Mouse (Mus musculus): ENCODE measurements at regions not wholly inside any gene's neighbourhood (a gene's known extent, or its start where the extent isn't known, plus 50 kb on each side); places are given as distances from the start of the nearest gene placed in this dataset.
A peak's percentile ranks its signal among the peaks of the same experiment; 100 is the strongest.

DNA sequence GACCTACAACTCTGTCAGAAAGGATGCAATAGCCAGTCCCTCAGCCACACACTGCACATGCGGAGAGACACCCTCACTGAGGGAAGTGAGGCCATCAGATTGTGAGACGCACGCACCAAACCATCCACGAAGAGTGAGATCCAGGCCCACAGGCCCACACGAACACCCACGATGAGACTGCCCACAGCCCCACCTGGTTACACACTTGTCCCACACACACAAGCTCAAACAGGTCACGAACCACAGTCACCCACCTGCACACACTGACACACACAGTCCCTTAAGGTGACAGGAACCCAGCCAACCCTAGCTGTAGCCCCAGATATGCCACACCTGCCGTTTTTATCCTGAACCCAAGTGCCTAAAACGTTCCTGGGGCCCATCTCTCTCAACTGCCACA is 76.8 kb downstream of the Zfp36l2 start:
- ATAC-seq (ENCODE audit: low read depth), result no peak
- no peak overlapping the region for H3K9ac ChIP-seq (ENCODE audit: low read length)
- no peaks in the 10 kb centered on the region for H3K27me3 ChIP-seq (ENCODE audit: control insufficient read depth, insufficient read depth, low read depth, low read length)
- no peak overlapping the region; the same call in 1 of the 2 replicates for H3K27ac ChIP-seq (ENCODE audit: low read length)
- no peak overlapping the region for H3K4me2 ChIP-seq (ENCODE audit: low read depth, low read length)
- H3K4me1 ChIP-seq (replicated peaks; ENCODE audit: control insufficient read depth, insufficient read depth, low read length), result peaks cover 36% of the 10 kb centered on the region
- no peak overlapping the region for H3K4me3 ChIP-seq (ENCODE audit: low read length)
- H3K9me3 ChIP-seq (ENCODE audit: control insufficient read depth, low read length), result no peaks in the 10 kb centered on the region
- no peaks in the 10 kb centered on the region for H3K36me3 ChIP-seq (ENCODE audit: control insufficient read depth, insufficient read depth, low read length)
- 72% methylated on average over 9 of the region's 9 CpGs for WGBS

DNA sequence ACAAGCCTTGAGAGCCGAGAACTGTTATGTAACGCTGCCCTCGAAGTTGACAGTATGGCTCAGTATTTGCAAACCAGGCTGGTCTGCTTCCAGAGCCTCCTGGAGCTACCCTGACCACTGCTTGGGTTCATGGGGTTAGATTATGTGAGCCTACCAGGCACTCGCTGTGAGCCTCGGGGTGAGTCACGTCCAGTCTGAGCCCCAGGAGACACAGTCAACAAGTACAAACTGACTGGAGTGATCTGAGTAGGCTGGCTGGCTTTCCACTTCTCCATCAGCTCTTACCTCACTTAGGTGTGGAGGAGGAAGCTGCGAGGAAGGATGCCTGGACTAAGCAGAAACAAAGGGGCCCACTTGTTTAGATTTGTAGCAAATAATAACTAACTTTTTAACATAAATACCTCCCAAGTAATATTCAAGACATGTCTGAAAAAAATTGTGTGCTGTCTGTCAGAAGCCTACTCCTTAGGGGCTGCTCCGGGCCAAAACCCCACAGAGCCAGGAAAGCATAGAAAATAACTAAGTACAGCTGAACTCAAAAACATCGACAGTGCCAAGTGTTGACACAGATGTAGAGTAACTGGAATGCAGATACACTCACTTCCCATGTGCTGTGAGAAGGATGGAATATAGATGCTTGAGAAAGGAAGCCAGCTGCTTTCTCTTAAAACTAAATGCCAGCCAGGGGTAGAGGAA is 77.6 kb downstream of the Zfp36l2 start:
- ATAC-seq (ENCODE audit: low read depth), result no peak
- H3K27me3 ChIP-seq (ENCODE audit: control insufficient read depth, insufficient read depth, low read depth, low read length), result no peaks in the 10 kb centered on the region
- no peak overlapping the region for H3K4me2 ChIP-seq (ENCODE audit: low read depth, low read length)
- H3K36me3 ChIP-seq (ENCODE audit: control insufficient read depth, insufficient read depth, low read length), result no peaks in the 10 kb centered on the region
- 47% methylated on average over 9 of the region's 9 CpGs for WGBS
- H3K4me3 ChIP-seq (ENCODE audit: low read length), result no peak overlapping the region
- H3K4me1 ChIP-seq (replicated peaks; ENCODE audit: control insufficient read depth, insufficient read depth, low read length), result peaks cover 30% of the 10 kb centered on the region
- peak overlapping the region; percentile 44; the same call in 1 of the 2 replicates for H3K27ac ChIP-seq (ENCODE audit: low read length)
- no peak overlapping the region for H3K9ac ChIP-seq (ENCODE audit: low read length)
- no peaks in the 10 kb centered on the region for H3K9me3 ChIP-seq (ENCODE audit: control insufficient read depth, low read length)

DNA sequence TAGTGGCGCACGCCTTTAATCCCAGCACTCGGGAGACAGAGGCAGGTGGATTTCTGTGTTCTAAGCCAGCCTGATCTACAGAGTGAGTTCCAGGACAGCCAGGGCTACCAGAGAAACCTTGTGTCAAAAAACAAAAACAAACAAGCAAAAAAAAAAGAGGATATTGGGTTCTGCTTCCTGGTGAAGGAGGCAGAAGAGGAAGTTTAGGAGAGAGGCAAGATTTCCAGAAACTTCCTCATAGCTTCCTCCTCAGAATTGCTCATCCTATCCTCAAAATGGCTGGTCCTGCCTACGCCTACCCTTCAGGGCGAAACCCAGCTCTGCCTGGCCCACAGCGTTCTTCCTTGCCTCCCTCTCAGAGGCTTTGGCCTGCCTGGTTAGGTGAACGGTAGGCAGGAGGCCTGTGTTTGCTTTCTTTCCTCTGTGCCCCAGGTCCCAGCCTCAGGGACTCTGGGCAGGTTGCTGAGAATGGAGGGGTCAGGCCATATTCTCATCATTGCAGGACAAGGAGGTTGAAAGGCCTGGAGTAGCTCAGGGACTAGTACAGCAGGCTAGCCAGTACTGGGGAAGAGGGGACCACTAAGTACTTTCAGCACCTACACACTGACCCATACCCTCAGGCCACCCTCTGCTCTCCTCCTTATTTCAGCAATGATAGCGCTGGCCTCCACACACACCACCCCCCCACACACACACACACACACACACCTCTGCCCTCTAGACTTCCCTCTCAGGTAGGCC is 79.6 kb downstream of the Zfp36l2 start:
- ATAC-seq (ENCODE audit: low read depth), result no peak
- 79% methylated on average over 8 of the region's 8 CpGs for WGBS
- H3K4me1 ChIP-seq (replicated peaks; ENCODE audit: control insufficient read depth, insufficient read depth, low read length), result peaks cover 34% of the 10 kb centered on the region
- no peaks in the 10 kb centered on the region for H3K36me3 ChIP-seq (ENCODE audit: control insufficient read depth, insufficient read depth, low read length)
- no peaks in the 10 kb centered on the region for H3K27me3 ChIP-seq (ENCODE audit: control insufficient read depth, insufficient read depth, low read depth, low read length)
- H3K9me3 ChIP-seq (ENCODE audit: control insufficient read depth, low read length), result no peaks in the 10 kb centered on the region
- no peak overlapping the region for H3K4me2 ChIP-seq (ENCODE audit: low read depth, low read length)
- H3K9ac ChIP-seq (ENCODE audit: low read length), result no peak overlapping the region
- H3K27ac ChIP-seq (ENCODE audit: low read length), result no peak overlapping the region
- H3K4me3 ChIP-seq (ENCODE audit: low read length), result no peak overlapping the region

DNA sequence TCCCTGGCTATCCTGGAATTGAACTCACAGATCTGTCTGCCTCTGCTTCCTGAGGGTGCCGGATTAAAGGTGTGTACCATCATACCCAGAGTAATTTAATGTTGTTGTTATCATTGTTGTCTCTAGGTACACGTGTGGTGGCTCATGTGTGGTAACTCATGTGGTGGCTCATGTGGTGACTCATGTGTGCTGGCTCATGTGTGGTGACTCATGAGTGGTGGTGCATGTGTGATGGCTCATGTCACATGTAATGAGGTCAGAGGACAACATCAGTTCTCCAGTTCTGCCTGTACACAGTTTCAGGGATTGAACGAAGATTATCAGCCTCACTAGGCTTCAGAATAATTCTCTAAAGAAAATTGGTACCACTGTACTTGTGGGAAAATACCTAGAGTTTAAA is 80.2 kb downstream of the Zfp36l2 start:
- H3K9ac ChIP-seq (ENCODE audit: low read length), result no peak overlapping the region
- ATAC-seq (ENCODE audit: low read depth), result no peak
- WGBS, result 74% methylated on average over 3 of the region's 3 CpGs

DNA sequence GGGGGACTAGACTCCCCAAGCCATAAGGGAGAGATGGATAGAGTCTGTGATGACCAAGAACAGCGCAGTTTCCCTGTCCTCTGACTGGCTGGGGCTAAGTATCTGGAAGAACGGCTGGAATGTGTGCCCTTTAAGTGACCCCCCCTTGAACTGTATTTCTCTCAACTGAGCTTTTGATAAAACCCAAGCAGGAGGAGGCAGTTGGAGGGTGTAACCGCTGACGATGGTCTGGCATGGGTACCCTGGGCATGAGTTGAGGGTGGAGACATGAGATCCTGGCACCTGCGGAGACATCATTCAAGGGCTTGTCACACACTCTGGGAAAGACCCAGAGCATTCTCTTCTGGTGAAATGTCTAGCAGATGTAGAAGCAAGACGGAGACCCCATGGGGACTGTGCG is 83.5 kb downstream of the Zfp36l2 start:
- H3K4me2 ChIP-seq (ENCODE audit: low read depth, low read length), result no peak overlapping the region
- peak; percentile 50 for ATAC-seq (ENCODE audit: low read depth)
- H3K9me3 ChIP-seq (ENCODE audit: control insufficient read depth, low read length), result no peaks in the 10 kb centered on the region
- no peaks in the 10 kb centered on the region for H3K36me3 ChIP-seq (ENCODE audit: control insufficient read depth, insufficient read depth, low read length)
- H3K27me3 ChIP-seq (ENCODE audit: control insufficient read depth, insufficient read depth, low read depth, low read length), result no peaks in the 10 kb centered on the region
- H3K4me1 ChIP-seq (replicated peaks; ENCODE audit: control insufficient read depth, insufficient read depth, low read length), result peaks cover 34% of the 10 kb centered on the region
- no peak overlapping the region for H3K4me3 ChIP-seq (ENCODE audit: low read length)
- peak overlapping the region; percentile 60; the same call in 1 of the 2 replicates for H3K27ac ChIP-seq (ENCODE audit: low read length)
- peak overlapping the region; percentile 18; the same call in 1 of the 2 replicates for H3K9ac ChIP-seq (ENCODE audit: low read length)
- 43% methylated on average over 7 of the region's 7 CpGs for WGBS

More for the DNA sequence above, 80.2 kb downstream of the Zfp36l2 start:
- Histone ChIP-seq H3K4me3 (ENCODE audit: low read length) (no peak overlapping the region), H3K36me3 (ENCODE audit: control insufficient read depth, insufficient read depth, low read length) (no peaks in the 10 kb centered on the region), H3K27me3 (ENCODE audit: control insufficient read depth, insufficient read depth, low read depth, low read length) (no peaks in the 10 kb centered on the region), H3K9me3 (ENCODE audit: control insufficient read depth, low read length) (no peaks in the 10 kb centered on the region), H3K27ac (ENCODE audit: low read length) (no peak overlapping the region), H3K4me1 (replicated peaks; ENCODE audit: control insufficient read depth, insufficient read depth, low read length) (peaks cover 30% of the 10 kb centered on the region), H3K4me2 (ENCODE audit: low read depth, low read length) (no peak overlapping the region)

DNA sequence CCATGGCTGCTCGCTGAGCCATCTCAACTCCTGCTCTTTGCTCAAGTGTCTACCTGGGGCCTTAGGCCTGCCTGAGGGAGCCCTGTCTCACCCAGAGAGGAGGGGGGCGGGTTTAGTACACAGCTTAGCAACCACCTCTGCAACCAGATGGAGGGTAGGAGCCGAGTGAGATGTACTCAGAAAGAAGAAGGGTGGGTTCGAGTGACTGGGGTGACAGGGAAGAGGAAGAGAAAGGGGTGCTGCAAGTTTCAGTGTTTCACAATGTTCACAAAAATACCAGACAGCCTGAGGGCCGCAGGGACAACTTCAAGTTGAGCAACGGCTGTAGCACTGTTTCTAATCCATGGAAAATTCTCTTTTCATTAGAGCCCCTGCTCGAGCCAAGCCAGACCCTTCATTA is 84.4 kb downstream of the Zfp36l2 start:
- no peaks in the 10 kb centered on the region for H3K9me3 ChIP-seq (ENCODE audit: control insufficient read depth, low read length)
- no peak overlapping the region for H3K9ac ChIP-seq (ENCODE audit: low read length)
- H3K27ac ChIP-seq (ENCODE audit: low read length), result peak overlapping the region; percentile 60
- no peak overlapping the region for H3K4me3 ChIP-seq (ENCODE audit: low read length)
- ATAC-seq (ENCODE audit: low read depth), result 0 out of 2 replicates have a peak, but pooled peaks have one; percentile 13
- no peaks in the 10 kb centered on the region for H3K36me3 ChIP-seq (ENCODE audit: control insufficient read depth, insufficient read depth, low read length)
- H3K27me3 ChIP-seq (ENCODE audit: control insufficient read depth, insufficient read depth, low read depth, low read length), result no peaks in the 10 kb centered on the region
- peaks cover 34% of the 10 kb centered on the region for H3K4me1 ChIP-seq (replicated peaks; ENCODE audit: control insufficient read depth, insufficient read depth, low read length)
- 61% methylated on average over 7 of the region's 7 CpGs for whole genome bisulfite sequencing
- no peak overlapping the region for H3K4me2 ChIP-seq (ENCODE audit: low read depth, low read length)

DNA sequence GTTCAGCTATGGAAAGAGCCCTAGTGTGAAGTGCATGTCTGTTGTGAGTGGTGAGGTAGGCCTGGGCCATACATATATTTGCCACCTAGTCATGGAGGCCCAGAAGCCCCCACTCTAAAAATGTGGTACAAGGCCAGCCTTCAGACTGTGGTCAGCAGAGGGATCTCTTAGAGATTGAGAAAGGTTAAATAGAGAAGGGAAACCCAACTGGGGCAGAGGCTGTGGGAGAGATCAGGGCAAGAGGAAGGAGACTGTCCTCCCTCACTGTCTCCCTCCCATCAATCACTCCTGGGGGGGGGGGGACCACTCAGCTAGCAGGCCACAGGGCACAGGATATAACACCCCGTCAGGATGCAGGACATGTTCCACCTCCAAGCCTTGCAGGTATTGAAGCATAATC is 86.1 kb downstream of the Zfp36l2 start:
- no peaks in the 10 kb centered on the region for H3K27me3 ChIP-seq (ENCODE audit: control insufficient read depth, insufficient read depth, low read depth, low read length)
- no peak for ATAC-seq (ENCODE audit: low read depth)
- peaks cover 39% of the 10 kb centered on the region for H3K4me1 ChIP-seq (replicated peaks; ENCODE audit: control insufficient read depth, insufficient read depth, low read length)
- H3K36me3 ChIP-seq (ENCODE audit: control insufficient read depth, insufficient read depth, low read length), result no peaks in the 10 kb centered on the region
- no peak overlapping the region for H3K9ac ChIP-seq (ENCODE audit: low read length)
- 77% methylated on average over 1 of the region's 1 CpGs for WGBS
- H3K27ac ChIP-seq (ENCODE audit: low read length), result no peak overlapping the region
- no peak overlapping the region for H3K4me3 ChIP-seq (ENCODE audit: low read length)
- no peak overlapping the region for H3K4me2 ChIP-seq (ENCODE audit: low read depth, low read length)
- H3K9me3 ChIP-seq (ENCODE audit: control insufficient read depth, low read length), result no peaks in the 10 kb centered on the region

DNA sequence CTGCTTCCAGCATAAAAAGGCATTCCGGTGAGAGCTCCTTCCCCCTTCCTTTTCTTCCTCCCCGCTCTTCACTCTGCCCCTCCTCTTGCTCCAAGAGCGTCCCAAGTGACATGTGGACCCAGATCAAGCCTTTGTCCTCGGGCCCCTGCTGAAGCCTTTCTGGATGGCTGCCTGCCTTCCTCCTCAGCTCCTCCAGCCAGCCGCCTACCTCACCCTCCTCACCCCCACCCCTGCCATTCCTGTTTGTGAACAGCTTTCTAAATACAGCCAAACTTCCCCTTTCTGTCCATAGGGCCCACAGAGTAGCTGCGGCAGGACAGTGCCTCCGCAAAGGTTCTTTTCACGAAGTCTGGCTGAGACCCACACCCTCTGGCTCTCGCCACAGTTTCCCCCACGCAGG is 87.2 kb downstream of the Zfp36l2 start:
- 30% methylated on average over 10 of the region's 10 CpGs for WGBS
- H3K4me3 ChIP-seq (ENCODE audit: low read length), result no peak overlapping the region
- peak; percentile 29 for ATAC-seq (ENCODE audit: low read depth)
- H3K27ac ChIP-seq (ENCODE audit: low read length), result peak overlapping the region; percentile 45
- H3K9me3 ChIP-seq (ENCODE audit: control insufficient read depth, low read length), result no peaks in the 10 kb centered on the region
- H3K4me1 ChIP-seq (replicated peaks; ENCODE audit: control insufficient read depth, insufficient read depth, low read length), result peaks cover 42% of the 10 kb centered on the region
- H3K36me3 ChIP-seq (ENCODE audit: control insufficient read depth, insufficient read depth, low read length), result no peaks in the 10 kb centered on the region
- H3K4me2 ChIP-seq (ENCODE audit: low read depth, low read length), result no peak overlapping the region
- peak overlapping the region; percentile 43 for H3K9ac ChIP-seq (ENCODE audit: low read length)
- no peaks in the 10 kb centered on the region for H3K27me3 ChIP-seq (ENCODE audit: control insufficient read depth, insufficient read depth, low read depth, low read length)

DNA sequence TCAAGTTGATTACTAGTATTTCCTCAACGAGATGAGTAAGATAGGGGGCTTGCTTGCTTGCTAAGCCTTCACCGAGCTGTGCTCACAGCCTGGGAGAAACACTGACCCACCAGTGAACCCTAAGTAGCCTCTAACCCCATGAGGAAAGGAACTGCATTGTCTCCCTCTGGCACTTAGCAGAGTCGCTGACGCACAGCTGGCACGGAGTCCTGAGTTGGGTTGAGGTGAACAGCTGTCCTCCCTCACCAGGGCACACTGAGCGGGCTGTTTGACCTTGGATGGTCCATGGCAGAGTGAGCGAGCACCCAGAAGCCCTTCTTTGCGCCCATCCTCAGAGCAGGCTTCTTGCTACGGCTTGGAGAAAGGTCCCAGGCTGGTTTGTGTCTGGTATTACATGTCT is 88.0 kb downstream of the Zfp36l2 start:
- WGBS, result 72% methylated on average over 9 of the region's 9 CpGs
- no peak overlapping the region for H3K27ac ChIP-seq (ENCODE audit: low read length)
- no peaks in the 10 kb centered on the region for H3K27me3 ChIP-seq (ENCODE audit: control insufficient read depth, insufficient read depth, low read depth, low read length)

More for the DNA sequence above, 88.0 kb downstream of the Zfp36l2 start:
- H3K4me1 ChIP-seq (replicated peaks; ENCODE audit: control insufficient read depth, insufficient read depth, low read length), result peaks cover 42% of the 10 kb centered on the region
- no peaks in the 10 kb centered on the region for H3K36me3 ChIP-seq (ENCODE audit: control insufficient read depth, insufficient read depth, low read length)
- H3K9me3 ChIP-seq (ENCODE audit: control insufficient read depth, low read length), result no peaks in the 10 kb centered on the region
- no peak for ATAC-seq (ENCODE audit: low read depth)
- H3K9ac ChIP-seq (ENCODE audit: low read length), result no peak overlapping the region
- H3K4me2 ChIP-seq (ENCODE audit: low read depth, low read length), result no peak overlapping the region
- H3K4me3 ChIP-seq (ENCODE audit: low read length), result no peak overlapping the region
